Mouse (Mus musculus): ENCODE data around the gene Abhd11. TPM values are rescaled to one million over a fixed set of nuclear protein-coding genes. Genes with fewer than 3 reads are reported as not detected.

The Abhd11 gene
- polyA plus RNA-seq (2014; fragmentation: Illumina TruSeq; extraction: RNeasy Lipid Tissue Mini Kit (QIAGEN cat#74804); ENCODE audit: low read depth, low replicate concordance), result 62.8 TPM

DNA sequence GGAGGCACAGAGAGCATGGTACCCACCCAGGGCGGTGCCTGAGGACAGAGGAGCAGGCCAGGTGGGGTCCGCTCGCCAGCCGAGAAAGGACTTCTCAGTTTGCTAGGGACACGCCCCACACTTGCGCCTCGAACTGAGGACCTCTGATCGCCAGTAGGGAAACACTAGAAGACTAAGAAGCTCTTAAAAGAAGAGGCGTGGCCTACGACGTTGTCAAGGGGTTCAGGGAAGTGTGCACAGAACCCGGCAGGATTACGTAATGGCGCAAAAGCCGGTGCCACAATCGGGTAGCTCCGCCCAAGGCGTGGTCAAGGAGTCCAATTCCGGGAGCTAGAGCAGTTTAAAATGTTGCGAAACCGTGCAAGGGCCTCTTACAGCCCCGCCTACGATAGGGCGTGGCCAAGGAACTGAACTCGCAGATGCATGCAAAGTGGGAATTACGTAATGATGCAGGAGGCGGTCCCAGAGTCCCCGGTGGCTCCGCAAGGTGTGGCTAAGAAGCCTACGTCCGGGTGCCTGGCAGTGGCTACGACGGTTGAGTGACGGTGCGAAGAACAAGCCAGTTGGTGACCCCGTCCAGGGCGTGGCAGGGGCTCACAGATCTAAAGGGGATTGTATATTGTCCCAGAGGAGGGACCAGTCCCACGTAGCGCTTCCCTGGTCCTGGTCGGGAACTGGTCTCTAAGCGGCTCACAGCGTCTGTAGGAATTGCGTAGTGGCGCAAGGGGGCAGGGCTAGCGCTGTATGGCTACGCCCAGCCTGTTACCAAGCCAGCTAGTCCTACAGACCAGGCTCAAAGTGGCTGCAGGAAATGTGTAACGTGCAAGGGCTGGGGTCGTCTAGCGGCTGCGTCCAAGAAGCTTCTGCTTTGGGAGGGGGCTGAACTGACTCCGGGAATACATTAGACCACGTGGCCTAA lies at the start of gene Abhd11:
TSS of gene Abhd11 (plus strand) at position 482 of the 919 bp plus-strand sequence.

DNA sequence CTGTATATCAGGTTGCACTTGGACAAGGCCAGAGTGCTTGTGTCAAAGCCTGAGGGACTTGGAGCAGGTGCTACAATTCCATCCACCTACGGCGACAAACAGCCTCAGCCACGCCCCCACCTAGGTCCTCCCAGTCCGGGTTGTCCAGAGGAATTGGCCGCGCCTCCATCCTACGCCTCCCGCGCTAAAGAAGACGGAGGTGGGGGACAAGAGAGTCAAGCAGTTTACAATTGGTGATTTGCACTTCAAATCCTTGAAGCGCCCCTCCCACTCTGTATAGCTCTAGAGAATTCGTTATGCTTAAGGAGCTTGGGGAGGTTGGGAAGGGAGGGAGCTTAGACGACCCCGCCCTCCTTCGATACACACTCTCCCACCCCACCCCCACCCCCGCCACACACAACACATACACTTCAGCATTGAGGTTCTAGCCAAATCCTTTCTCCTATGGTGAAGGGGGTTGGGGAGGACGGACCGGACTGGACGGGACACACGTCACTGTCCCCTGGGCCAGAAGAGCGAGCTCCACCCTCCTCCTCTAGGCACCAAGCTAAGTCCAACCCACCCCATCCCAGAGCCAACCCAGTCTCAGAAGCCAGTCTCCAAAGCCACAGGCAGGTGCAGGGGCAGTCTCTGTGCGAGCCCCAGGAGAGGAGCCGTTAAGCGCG lies 23.2 kb upstream of the Abhd11 start, which contains the start of gene Cldn3:
TSS of gene Cldn3 (plus strand) at position 582 of the 665 bp plus-strand sequence.

DNA sequence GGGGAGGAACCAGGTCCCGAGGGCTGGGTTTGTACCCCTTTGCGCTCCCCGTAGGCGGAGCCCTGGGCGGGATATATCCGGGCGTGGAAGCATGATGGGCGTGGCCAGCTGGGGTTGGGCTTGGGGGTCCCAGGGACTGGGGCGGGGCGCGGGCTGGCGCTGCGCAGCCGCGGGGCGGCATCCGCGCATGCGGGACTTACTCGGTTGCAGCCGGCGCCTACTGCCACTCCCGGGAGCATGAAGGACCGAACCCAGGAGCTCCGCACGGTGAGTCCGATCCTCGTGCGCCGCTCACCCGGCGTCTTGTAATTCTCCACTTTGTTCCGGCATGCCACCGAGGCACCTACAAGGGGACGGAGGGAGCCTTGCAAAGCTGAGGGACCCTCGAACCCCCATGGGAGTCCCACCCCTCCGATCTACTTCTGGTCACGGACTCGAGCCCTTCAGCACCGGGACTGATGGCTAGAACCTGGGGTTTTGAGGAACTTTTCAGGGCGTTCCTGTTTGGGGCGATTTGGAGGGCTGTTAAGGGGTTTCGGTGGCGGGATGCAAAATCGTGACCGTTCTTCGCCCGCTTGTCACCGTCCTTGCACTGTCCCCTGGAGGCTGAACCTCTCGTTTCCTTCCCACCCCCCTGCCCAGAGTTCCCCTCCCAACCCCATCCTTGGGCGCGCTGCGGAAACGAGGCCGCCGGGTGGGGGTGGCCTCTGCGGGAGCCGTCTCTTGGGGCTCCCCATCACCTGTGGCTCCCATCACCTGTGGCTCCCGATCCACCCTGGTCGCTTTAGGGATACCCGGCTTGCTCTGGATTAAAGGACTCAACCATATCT lies 14.6 kb downstream of the Abhd11 start, which contains the start of gene Stx1a:
TSS of gene Stx1a (plus strand) at position 139 of the 830 bp plus-strand sequence.

Other genes with a start within 250 kb of the Abhd11 start
- 2.6 TPM for gene Tmem270, start 102.4 kb upstream of the Abhd11 start, polyA plus RNA-seq (2014; fragmentation: Illumina TruSeq; extraction: RNeasy Lipid Tissue Mini Kit (QIAGEN cat#74804); ENCODE audit: low read depth, low replicate concordance)
- gene Cldn13, start 93.6 kb upstream of the Abhd11 start, polyA plus RNA-seq (2014; fragmentation: Illumina TruSeq; extraction: RNeasy Lipid Tissue Mini Kit (QIAGEN cat#74804); ENCODE audit: low read depth, low replicate concordance), result not detected
- 47.4 TPM for gene Mettl27, start 76.8 kb upstream of the Abhd11 start, polyA plus RNA-seq (2014; fragmentation: Illumina TruSeq; extraction: RNeasy Lipid Tissue Mini Kit (QIAGEN cat#74804); ENCODE audit: low read depth, low replicate concordance)
- 70.5 TPM for gene Cldn4, start 62.2 kb upstream of the Abhd11 start, polyA plus RNA-seq (2014; fragmentation: Illumina TruSeq; extraction: RNeasy Lipid Tissue Mini Kit (QIAGEN cat#74804); ENCODE audit: low read depth, low replicate concordance)
- gene Cldn3, start 22.9 kb upstream of the Abhd11 start, polyA plus RNA-seq (2014; fragmentation: Illumina TruSeq; extraction: RNeasy Lipid Tissue Mini Kit (QIAGEN cat#74804); ENCODE audit: low read depth, low replicate concordance), result 215 TPM
- 6.5 TPM for gene Stx1a, start 14.3 kb downstream of the Abhd11 start, polyA plus RNA-seq (2014; fragmentation: Illumina TruSeq; extraction: RNeasy Lipid Tissue Mini Kit (QIAGEN cat#74804); ENCODE audit: low read depth, low replicate concordance)
- gene Dnajc30, start 55.0 kb downstream of the Abhd11 start, polyA plus RNA-seq (2014; fragmentation: Illumina TruSeq; extraction: RNeasy Lipid Tissue Mini Kit (QIAGEN cat#74804); ENCODE audit: low read depth, low replicate concordance), result 20.7 TPM
- 38.7 TPM for gene Bud23, start 55.8 kb downstream of the Abhd11 start, polyA plus RNA-seq (2014; fragmentation: Illumina TruSeq; extraction: RNeasy Lipid Tissue Mini Kit (QIAGEN cat#74804); ENCODE audit: low read depth, low replicate concordance)
- gene Vps37d, start 69.1 kb downstream of the Abhd11 start, polyA plus RNA-seq (2014; fragmentation: Illumina TruSeq; extraction: RNeasy Lipid Tissue Mini Kit (QIAGEN cat#74804); ENCODE audit: low read depth, low replicate concordance), result 9.1 TPM
- 57.7 TPM for gene Mlxipl, start 80.7 kb downstream of the Abhd11 start, polyA plus RNA-seq (2014; fragmentation: Illumina TruSeq; extraction: RNeasy Lipid Tissue Mini Kit (QIAGEN cat#74804); ENCODE audit: low read depth, low replicate concordance)
- gene Tbl2, start 140.5 kb downstream of the Abhd11 start, polyA plus RNA-seq (2014; fragmentation: Illumina TruSeq; extraction: RNeasy Lipid Tissue Mini Kit (QIAGEN cat#74804); ENCODE audit: low read depth, low replicate concordance), result 19.5 TPM
- gene Bcl7b, start 159.1 kb downstream of the Abhd11 start, polyA plus RNA-seq (2014; fragmentation: Illumina TruSeq; extraction: RNeasy Lipid Tissue Mini Kit (QIAGEN cat#74804); ENCODE audit: low read depth, low replicate concordance), result 43.9 TPM
- gene Baz1b, start 178.1 kb downstream of the Abhd11 start, polyA plus RNA-seq (2014; fragmentation: Illumina TruSeq; extraction: RNeasy Lipid Tissue Mini Kit (QIAGEN cat#74804); ENCODE audit: low read depth, low replicate concordance), result 37.2 TPM
- 0.17 TPM for gene Fzd9, start 242.1 kb downstream of the Abhd11 start, polyA plus RNA-seq (2014; fragmentation: Illumina TruSeq; extraction: RNeasy Lipid Tissue Mini Kit (QIAGEN cat#74804); ENCODE audit: low read depth, low replicate concordance)